Mouse (Mus musculus) liver, embryonic 11.5 days (tissue): ENCODE results near the gene Nkain1. TPM values are rescaled to one million over a fixed set of nuclear protein-coding genes. Genes with fewer than 3 reads are reported as not detected.
A peak's percentile ranks its signal among the peaks of the same experiment; 100 is the strongest.

Experiments
- ATAC-seq: fragments of 200-750 bp; cut with Nextera tagmentation; replicated peaks from 2 replicates; pipeline ENCODE4 v1.8.0; 2017; ENCODE audit warnings: moderate number of reproducible peaks, mild to moderate bottlenecking, moderate TSS enrichment, moderate library complexity; ENCODE audit not compliant: low FRiP score
- DNase-seq: peaks from one replicate; pipeline ENCODE4 v3.0.0-alpha.2; 2017; ENCODE audit warnings: low spot score
- H3K27ac ChIP-seq: fragments of 300-500 bp; sonication (generic); 2 replicates; pipeline ENCODE4 v1.5.1; 2014; ENCODE audit warnings: mild to moderate bottlenecking, low read depth, low read length, control low read depth
- H3K27me3 ChIP-seq: fragments of 300-500 bp; sonication (generic); replicated peaks from 2 replicates; pipeline ENCODE4 v1.6.1; 2014; ENCODE audit warnings: low read length, mixed read lengths; ENCODE audit not compliant: control insufficient read depth, insufficient read depth
- H3K36me3 ChIP-seq: fragments of 300-500 bp; sonication (generic); 2 replicates; pipeline ENCODE4 v1.6.1; 2014; ENCODE audit warnings: mild to moderate bottlenecking, low read length, moderate library complexity, mixed read lengths; ENCODE audit not compliant: control insufficient read depth, insufficient read depth
- H3K4me1 ChIP-seq: fragments of 300-500 bp; sonication (generic); replicated peaks from 2 replicates; pipeline ENCODE4 v1.6.1; 2014; ENCODE audit warnings: low read length, mixed read lengths; ENCODE audit not compliant: control insufficient read depth, insufficient read depth
- H3K4me2 ChIP-seq: fragments of 300-500 bp; sonication (generic); 2 replicates; pipeline ENCODE4 v1.6.1; 2014; ENCODE audit warnings: mild to moderate bottlenecking, control low read depth, moderate library complexity
- H3K4me3 ChIP-seq: fragments of 300-500 bp; sonication (generic); 2 replicates; pipeline ENCODE4 v1.5.1; 2014; ENCODE audit warnings: low read depth, low read length, control low read depth
- H3K9ac ChIP-seq: fragments of 300-500 bp; sonication (generic); 2 replicates; pipeline ENCODE4 v1.6.1; 2014; ENCODE audit warnings: low read depth, low read length, control low read depth
- H3K9me3 ChIP-seq: fragments of 300-500 bp; sonication (generic); 2 replicates; pipeline ENCODE4 v1.6.1; 2016; ENCODE audit warnings: low read length, inconsistent platforms, mixed read lengths; ENCODE audit not compliant: control insufficient read depth
- WGBS: fragments of 180-500 bp; shearing (Covaris S2); extraction: QIAGEN DNeasy Blood & Tissue Kit; methylation state at CpG from one replicate; pipeline ENCODE4 v1.1.7; 2014; 5-methylcytosine and 5-hydroxymethylcytosine counted together
- polyA plus RNA-seq: library from polyadenylated mRNA; unstranded; fragments of >200 nt; fragmentation: Nextera tagmentation; extraction: Ambion mirVana; gene quantifications from 2 replicates; pipeline ENCODE4 v1.2.1, GENCODE M21; 2014

Nkain1 gene
- polyA plus RNA-seq, 1 experiment from 2014 or later, result 1.8 TPM

DNA sequence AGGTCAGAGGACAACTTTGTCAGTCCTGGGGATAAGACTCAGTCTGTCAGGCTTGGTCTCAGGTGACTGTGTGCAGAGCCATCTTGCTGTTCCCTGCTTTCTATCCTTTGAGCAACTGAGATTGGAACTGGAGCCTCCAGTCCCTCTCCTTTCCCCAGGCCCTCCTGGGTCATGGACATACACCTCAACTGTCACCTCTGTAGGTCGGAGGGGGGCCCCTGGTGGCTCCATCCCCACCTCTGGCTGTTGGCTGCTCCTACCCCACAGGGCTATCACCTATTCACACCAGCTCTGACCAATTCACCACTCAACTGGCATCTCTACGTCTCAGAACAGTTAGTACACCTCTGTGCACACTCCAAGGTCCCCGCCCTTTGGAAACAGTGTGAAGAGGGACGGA lies 33.1 kb downstream of the Nkain1 start:
- Histone ChIP-seq H3K27me3 (no peaks in the 10 kb centered on the region), H3K9me3 (no peaks in the 10 kb centered on the region), H3K4me1 (no peaks in the 10 kb centered on the region), H3K9ac (no peak overlapping the region), H3K36me3 (no peaks in the 10 kb centered on the region), H3K4me3 (no peak overlapping the region), H3K27ac (no peak overlapping the region), H3K4me2 (no peak overlapping the region)
- 75% methylated on average over 4 of the region's 4 CpGs for WGBS
- ATAC-seq, result no peak
- no peak for DNase-seq

DNA sequence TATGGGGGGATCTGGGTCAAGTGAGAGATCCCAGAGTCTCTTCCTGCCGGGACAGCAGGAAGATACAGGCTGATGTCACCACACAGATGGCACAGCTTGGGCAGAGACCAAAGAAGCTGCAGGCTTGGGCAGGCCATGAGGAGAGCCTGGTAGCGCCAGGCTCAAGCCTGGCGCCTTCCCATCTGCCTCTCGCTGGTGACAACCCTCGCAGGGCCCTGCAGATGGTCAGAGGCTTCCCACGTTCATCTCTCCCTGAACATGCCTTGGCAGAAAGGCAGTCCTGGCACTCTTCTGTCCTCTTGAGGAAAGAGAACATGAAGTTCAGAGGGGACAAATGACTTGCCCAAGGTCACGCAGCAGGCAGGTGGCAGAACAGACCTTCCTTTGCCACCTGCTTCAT lies 34.3 kb downstream of the Nkain1 start:
- ATAC-seq (no peak), DNase-seq (no peak)
- Histone ChIP-seq H3K9me3 (no peaks in the 10 kb centered on the region), H3K27ac (no peak overlapping the region), H3K9ac (no peak overlapping the region), H3K4me1 (no peaks in the 10 kb centered on the region), H3K4me3 (no peak overlapping the region), H3K27me3 (no peaks in the 10 kb centered on the region), H3K36me3 (no peaks in the 10 kb centered on the region), H3K4me2 (no peak overlapping the region)
- WGBS, result 83% methylated on average over 7 of the region's 7 CpGs

DNA sequence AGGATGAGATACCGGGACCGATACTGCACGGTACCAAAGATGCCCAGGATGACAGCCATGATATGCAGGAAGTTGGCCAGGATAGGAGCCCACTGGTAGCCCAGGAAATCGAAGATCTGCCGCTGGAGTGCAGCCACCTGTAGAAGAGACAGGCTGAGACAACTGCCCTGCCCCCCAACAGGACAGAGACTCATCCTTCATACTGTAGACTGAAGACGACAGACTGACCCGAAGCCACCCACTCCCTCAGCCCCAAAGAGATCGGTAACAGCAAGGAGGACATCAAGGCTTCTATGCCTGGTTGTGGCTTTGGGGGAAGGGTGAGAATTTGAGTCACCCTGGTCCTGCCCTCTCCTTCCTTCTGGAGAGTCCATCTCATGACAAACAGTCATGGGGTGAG lies 34.9 kb downstream of the Nkain1 start:
- no peak for DNase-seq
- no peak overlapping the region for H3K4me3 ChIP-seq
- H3K27ac ChIP-seq, result no peak overlapping the region
- WGBS, result 74% methylated on average over 8 of the region's 8 CpGs
- H3K27me3 ChIP-seq, result no peaks in the 10 kb centered on the region
- no peaks in the 10 kb centered on the region for H3K36me3 ChIP-seq
- no peak for ATAC-seq
- H3K4me2 ChIP-seq, result no peak overlapping the region
- H3K4me1 ChIP-seq, result no peaks in the 10 kb centered on the region
- no peaks in the 10 kb centered on the region for H3K9me3 ChIP-seq
- no peak overlapping the region for H3K9ac ChIP-seq

DNA sequence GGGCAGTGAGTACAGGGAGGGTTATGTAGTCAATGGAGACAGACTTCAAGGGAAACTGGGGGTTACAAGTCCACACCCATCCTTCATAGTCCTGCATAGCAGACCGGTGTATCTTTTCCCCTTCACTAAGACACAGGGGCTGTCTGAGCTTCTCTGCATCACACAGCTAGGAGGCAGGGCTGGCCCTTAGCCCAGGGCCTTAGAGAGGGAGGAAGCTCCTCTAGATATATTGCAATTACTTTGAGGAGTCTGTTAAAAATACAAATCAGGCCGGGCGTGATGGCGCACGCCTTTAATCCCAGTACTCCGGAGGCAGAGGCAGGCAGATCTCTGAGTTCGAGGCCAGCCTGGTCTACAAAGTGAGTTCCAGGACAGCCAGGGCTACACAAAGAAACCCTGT lies 36.6 kb downstream of the Nkain1 start:
- H3K9ac ChIP-seq, result no peak overlapping the region
- H3K9me3 ChIP-seq, result no peaks in the 10 kb centered on the region
- H3K4me2 ChIP-seq, result no peak overlapping the region
- no peak for DNase-seq
- no peak overlapping the region for H3K4me3 ChIP-seq
- H3K4me1 ChIP-seq, result no peaks in the 10 kb centered on the region
- 96% methylated on average over 7 of the region's 7 CpGs for WGBS
- H3K27me3 ChIP-seq, result no peaks in the 10 kb centered on the region
- no peaks in the 10 kb centered on the region for H3K36me3 ChIP-seq
- ATAC-seq, result no peak
- H3K27ac ChIP-seq, result no peak overlapping the region

DNA sequence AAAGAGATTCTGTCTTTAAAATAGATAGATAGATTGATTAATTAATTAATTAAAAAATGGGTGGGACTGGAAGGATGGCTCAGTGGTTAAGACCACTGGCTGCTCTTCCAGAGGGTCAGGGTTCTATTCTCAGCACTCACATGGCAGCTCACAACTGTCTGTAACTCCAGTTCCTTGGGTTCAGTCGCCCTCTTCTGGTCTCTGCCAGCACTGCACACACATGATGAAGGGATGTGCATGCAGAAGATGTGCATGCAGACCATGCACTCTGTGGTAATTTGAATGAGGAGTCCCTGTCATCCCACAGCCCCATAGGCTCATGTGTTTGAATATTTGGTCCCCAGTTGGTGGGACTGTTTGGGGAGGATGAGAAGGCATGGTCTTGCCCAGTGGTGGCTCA lies 38.2 kb downstream of the Nkain1 start:
- Histone ChIP-seq H3K27me3 (no peaks in the 10 kb centered on the region), H3K36me3 (no peaks in the 10 kb centered on the region), H3K9me3 (no peaks in the 10 kb centered on the region), H3K4me2 (no peak overlapping the region), H3K4me1 (no peaks in the 10 kb centered on the region), H3K27ac (no peak overlapping the region), H3K9ac (no peak overlapping the region), H3K4me3 (no peak overlapping the region)
- DNase-seq, result no peak
- no peak for ATAC-seq
- WGBS, result 23% methylated on average over 1 of the region's 1 CpGs

DNA sequence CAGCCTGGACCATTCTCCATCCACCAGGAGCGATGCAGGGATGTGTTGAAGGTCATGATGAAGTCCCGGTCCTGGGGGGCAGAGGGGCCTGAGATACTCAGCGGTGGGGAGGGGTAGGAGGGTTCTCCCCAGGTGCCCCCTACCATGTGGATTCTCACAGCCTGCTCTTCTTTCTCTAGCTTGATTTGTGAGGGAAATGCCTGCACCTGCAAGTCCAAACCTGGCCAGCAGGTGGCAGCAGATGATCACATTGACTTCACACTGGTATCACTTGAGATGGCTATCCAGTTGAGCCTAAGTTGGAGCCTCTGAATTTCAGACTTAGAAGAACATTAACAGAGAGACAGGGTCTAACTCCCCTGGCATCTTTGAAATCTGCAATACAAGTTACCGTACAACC lies 40.0 kb downstream of the Nkain1 start:
- WGBS, result 31% methylated on average over 4 of the region's 4 CpGs
- Histone ChIP-seq H3K27me3 (no peaks in the 10 kb centered on the region), H3K4me3 (no peak overlapping the region), H3K36me3 (no peaks in the 10 kb centered on the region), H3K27ac (no peak overlapping the region), H3K4me1 (no peaks in the 10 kb centered on the region), H3K4me2 (no peak overlapping the region), H3K9me3 (no peaks in the 10 kb centered on the region), H3K9ac (no peak overlapping the region)
- DNase-seq (peak; percentile 78), ATAC-seq (no peak)

DNA sequence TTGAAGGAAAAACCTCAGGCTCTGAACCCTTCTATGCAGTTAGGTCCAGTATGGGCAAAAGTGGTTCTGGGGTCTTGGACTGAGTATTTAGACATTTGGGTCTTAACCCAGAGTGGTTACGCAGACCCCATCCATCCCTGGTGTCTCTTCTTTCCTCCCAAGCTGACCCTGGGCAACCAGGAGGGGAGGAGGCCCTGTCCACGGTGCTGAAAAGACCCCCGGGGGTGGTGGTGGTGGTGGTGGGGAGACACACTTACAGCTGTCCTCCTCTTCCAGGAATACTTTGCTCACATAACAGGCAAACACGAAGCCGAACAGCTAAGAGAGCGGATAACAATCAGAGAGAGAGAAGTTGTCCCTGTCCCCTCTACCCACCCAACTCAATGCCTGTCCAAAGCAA lies 41.6 kb downstream of the Nkain1 start:
- DNase-seq, result no peak
- Histone ChIP-seq H3K9ac (no peak overlapping the region), H3K4me3 (no peak overlapping the region), H3K4me1 (no peaks in the 10 kb centered on the region), H3K27ac (no peak overlapping the region), H3K27me3 (no peaks in the 10 kb centered on the region), H3K4me2 (no peak overlapping the region), H3K36me3 (no peaks in the 10 kb centered on the region), H3K9me3 (no peaks in the 10 kb centered on the region)
- ATAC-seq, result no peak
- 55% methylated on average over 6 of the region's 6 CpGs for WGBS

DNA sequence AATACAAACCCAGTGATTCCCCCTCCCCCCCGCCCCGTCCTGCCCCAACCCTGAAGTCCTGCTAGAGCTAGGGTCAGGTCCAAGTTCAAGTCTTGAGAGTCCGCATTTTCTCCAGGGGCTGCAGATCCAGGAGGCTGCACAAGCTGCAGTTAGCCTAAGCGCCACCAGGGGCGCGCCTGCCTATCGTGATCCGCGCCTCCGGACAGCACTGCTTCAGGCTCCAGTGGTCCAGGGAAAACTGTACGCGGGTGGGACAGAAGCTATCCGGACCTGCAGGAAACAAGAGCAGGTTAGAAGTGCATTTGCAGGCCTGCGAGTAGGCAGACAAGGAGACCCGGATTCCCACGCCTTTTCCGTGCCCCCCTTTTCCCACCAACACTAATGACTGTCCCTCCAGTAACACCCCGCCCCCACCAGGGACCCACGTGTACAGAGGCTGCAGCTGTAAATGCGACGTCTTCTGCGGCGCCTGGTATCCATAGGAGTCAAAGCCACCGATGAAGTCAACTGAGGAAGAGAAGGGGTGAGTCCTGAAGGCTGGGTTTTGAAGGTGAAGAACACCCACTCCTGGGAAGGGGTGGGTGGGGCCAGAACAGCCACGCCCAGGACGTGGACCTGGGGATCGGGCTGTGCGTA lies 42.2 kb downstream of the Nkain1 start:
- no peak overlapping the region for H3K4me3 ChIP-seq
- no peak overlapping the region for H3K9ac ChIP-seq
- peak overlapping the region; percentile 59 for H3K4me2 ChIP-seq
- H3K27me3 ChIP-seq, result no peaks in the 10 kb centered on the region
- H3K36me3 ChIP-seq, result no peaks in the 10 kb centered on the region
- 15% methylated on average over 28 of the region's 28 CpGs for WGBS
- DNase-seq, result peak; percentile 58
- H3K9me3 ChIP-seq, result no peaks in the 10 kb centered on the region
- no peaks in the 10 kb centered on the region for H3K4me1 ChIP-seq
- peak; percentile 49; the same call in 1 of the 2 replicates for ATAC-seq
- no peak overlapping the region for H3K27ac ChIP-seq

DNA sequence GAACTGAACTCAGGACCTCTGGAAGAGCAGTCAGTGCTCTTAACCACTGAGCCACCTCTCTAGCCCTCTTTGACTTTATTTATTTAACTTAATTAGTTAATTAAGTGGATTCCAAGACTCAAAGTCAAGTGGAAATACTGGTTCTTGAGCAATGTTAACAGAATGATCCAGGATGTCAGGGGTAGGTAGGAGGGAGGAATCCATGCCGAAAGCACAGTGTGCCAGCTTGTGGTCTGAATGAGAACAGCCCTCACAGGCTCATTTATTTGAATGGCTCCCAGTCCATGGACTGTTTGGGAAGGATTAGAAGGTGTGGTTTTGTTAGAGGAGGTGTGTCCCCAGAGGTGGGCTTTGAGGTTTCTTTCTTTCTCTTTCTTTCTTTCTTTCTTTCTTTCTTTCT lies 46.2 kb downstream of the Nkain1 start:
- Histone ChIP-seq H3K9ac (no peak overlapping the region), H3K36me3 (no peaks in the 10 kb centered on the region), H3K4me3 (no peak overlapping the region), H3K9me3 (no peaks in the 10 kb centered on the region), H3K27me3 (no peaks in the 10 kb centered on the region), H3K27ac (no peak overlapping the region), H3K4me2 (no peak overlapping the region), H3K4me1 (no peaks in the 10 kb centered on the region)
- no peak for DNase-seq
- ATAC-seq, result no peak
- 85% methylated on average over 1 of the region's 1 CpGs for WGBS
